In genomic region chr11:69604795-69605664, GRCm38 (mm10) we compare ENCODE assay signal across 8 mouse cellular contexts. TPM values are rescaled to one million over a fixed set of nuclear protein-coding genes. Genes with fewer than 3 reads are reported as not detected.
DNase-seq lines count a peak whose midpoint lies in the region; ATAC-seq and TF ChIP-seq lines count a peak whose summit lies in the region.

No protein-coding gene starts in this region.

- no peak for TF ChIP-seq POLR2A in ES-Bruce4 (IDR thresholded peaks at IDR 0.05; ENCODE audit: insufficient read depth, low read length)
- TF ChIP-seq POLR2A in cortical plate, adult 2 months (IDR thresholded peaks at IDR 0.05; ENCODE audit: extremely low read depth, insufficient read depth, low read length): peak; percentile 50; the same call in 1 of the 2 replicates

- H3K9ac ChIP-seq in ES-Bruce4 (ENCODE audit: low read depth, poor library complexity, severe bottlenecking): peak overlapping the region; percentile 55
- H3K9ac ChIP-seq in heart, embryonic 15.5 days: peak overlapping the region; percentile 78
- H3K9ac ChIP-seq in limb, embryonic 11.5 days (ENCODE audit: low read length): peak overlapping the region; percentile 67
- peak overlapping the region; percentile 90 for H3K9ac ChIP-seq in midbrain, postnatal 0 days (replicated peaks; ENCODE audit: low read length, poor library complexity, severe bottlenecking)

- H3K27ac ChIP-seq in ES-Bruce4 (ENCODE audit: insufficient read depth, low read length): no peak overlapping the region
- peak overlapping the region; percentile 95 for H3K27ac ChIP-seq in cortical plate, adult 2 months (ENCODE audit: insufficient read depth, low read length)
- peak overlapping the region; percentile 82 for H3K27ac ChIP-seq in heart, embryonic 15.5 days
- H3K27ac ChIP-seq in limb, embryonic 11.5 days (replicated peaks; ENCODE audit: low read depth, low read length): no peak overlapping the region
- H3K27ac ChIP-seq in midbrain, postnatal 0 days (ENCODE audit: low read depth, low read length): peak overlapping the region; percentile 90

- no peaks in the 10 kb centered on the region for H3K36me3 ChIP-seq in ES-Bruce4 (ENCODE audit: control insufficient read depth, insufficient read depth, low read length, poor library complexity, severe bottlenecking)
- H3K36me3 ChIP-seq in heart, embryonic 15.5 days: no peaks in the 10 kb centered on the region
- H3K36me3 ChIP-seq in limb, embryonic 11.5 days (ENCODE audit: control insufficient read depth, insufficient read depth, low read length): no peaks in the 10 kb centered on the region
- H3K36me3 ChIP-seq in midbrain, postnatal 0 days (ENCODE audit: insufficient read depth, low read length): peaks cover 26% of the 10 kb centered on the region

- no peaks in the 10 kb centered on the region for H3K9me3 ChIP-seq in ES-Bruce4 (replicated peaks; ENCODE audit: control insufficient read depth, insufficient read depth, low read length, poor library complexity, severe bottlenecking)
- H3K9me3 ChIP-seq in heart, embryonic 15.5 days (replicated peaks): no peaks in the 10 kb centered on the region
- no peaks in the 10 kb centered on the region for H3K9me3 ChIP-seq in limb, embryonic 11.5 days (ENCODE audit: control insufficient read depth, low read length)
- no peaks in the 10 kb centered on the region for H3K9me3 ChIP-seq in midbrain, postnatal 0 days (ENCODE audit: low read length)

- H3K4me3 ChIP-seq in ES-Bruce4 (ENCODE audit: low read depth, low read length): peak overlapping the region; percentile 69
- H3K4me3 ChIP-seq in cortical plate, adult 2 months (ENCODE audit: insufficient read depth, low read length): peak overlapping the region; percentile 61
- H3K4me3 ChIP-seq in heart, embryonic 15.5 days: peak overlapping the region; percentile 68
- H3K4me3 ChIP-seq in limb, embryonic 11.5 days (ENCODE audit: low read depth, low read length): peak overlapping the region; percentile 44
- peak overlapping the region; percentile 91 for H3K4me3 ChIP-seq in midbrain, postnatal 0 days (ENCODE audit: low read depth, low read length)

- peak overlapping the region; percentile 99 for H3K4me2 ChIP-seq in heart, embryonic 15.5 days
- H3K4me2 ChIP-seq in limb, embryonic 11.5 days (ENCODE audit: low read depth, severe bottlenecking): peak overlapping the region; percentile 99
- peak overlapping the region; percentile 80 for H3K4me2 ChIP-seq in midbrain, postnatal 0 days (ENCODE audit: low read depth, low read length, poor library complexity, severe bottlenecking)

- H3K27me3 ChIP-seq in ES-Bruce4 (ENCODE audit: control insufficient read depth, insufficient read depth, low read length, poor library complexity, severe bottlenecking): peaks cover 8% of the 10 kb centered on the region
- H3K27me3 ChIP-seq in heart, embryonic 15.5 days: no peaks in the 10 kb centered on the region
- peaks cover 11% of the 10 kb centered on the region; the same call in 1 of the 2 replicates for H3K27me3 ChIP-seq in limb, embryonic 11.5 days (ENCODE audit: control insufficient read depth, insufficient read depth, low read length)
- H3K27me3 ChIP-seq in midbrain, postnatal 0 days (ENCODE audit: insufficient read depth, low read length): no peaks in the 10 kb centered on the region

- TF ChIP-seq EP300 in ES-Bruce4 (IDR thresholded peaks at IDR 0.05; ENCODE audit: insufficient read depth, low read depth, low read length): no peak

- H3K4me1 ChIP-seq in ES-Bruce4 (ENCODE audit: control insufficient read depth, insufficient read depth, low read length): peaks cover 4% of the 10 kb centered on the region
- H3K4me1 ChIP-seq in cortical plate, adult 2 months (ENCODE audit: control insufficient read depth, insufficient read depth, low read length): peaks cover 1% of the 10 kb centered on the region; the same call in 1 of the 2 replicates
- peaks cover 55% of the 10 kb centered on the region for H3K4me1 ChIP-seq in heart, embryonic 15.5 days (replicated peaks)
- peaks cover 15% of the 10 kb centered on the region for H3K4me1 ChIP-seq in limb, embryonic 11.5 days (ENCODE audit: control insufficient read depth, insufficient read depth, low read length)
- H3K4me1 ChIP-seq in midbrain, postnatal 0 days (ENCODE audit: insufficient read depth, low read length): peaks cover 10% of the 10 kb centered on the region

- ATAC-seq in frontal cortex, adult (ENCODE audit: low TSS enrichment): 0 out of 2 replicates have a peak, but pooled peaks have one; percentile 33
- peak; percentile 45; the same call in 1 of the 2 replicates for ATAC-seq in heart, embryonic 15.5 days (replicated peaks; ENCODE audit: insufficient number of reproducible peaks, insufficient read depth, low FRiP score, low read depth)
- ATAC-seq in limb, embryonic 11.5 days (ENCODE audit: insufficient number of reproducible peaks, low FRiP score, low TSS enrichment, low read depth): 0 out of 2 replicates have a peak, but pooled peaks have one; percentile 11
- ATAC-seq in midbrain, postnatal 0 days (ENCODE audit: low FRiP score): peak; percentile 68

- no peak for DNase-seq in frontal cortex, postnatal 36 days (ENCODE audit: low spot score in 2 of 2)
- peak; percentile 43 for DNase-seq in limb, embryonic 11.5 days (ENCODE audit: low spot score)
- peak; percentile 73 for DNase-seq in midbrain, postnatal 0 days (ENCODE audit: low spot score)
- peak; percentile 16 for DNase-seq in thymus, postnatal 25 days

- WGBS in heart, embryonic 15.5 days: under 1% methylated on average over 73 of the region's 73 CpGs
- WGBS in limb, embryonic 11.5 days: under 1% methylated on average over 61 of the region's 73 CpGs
- 1% methylated on average over 57 of the region's 73 CpGs for WGBS in midbrain, postnatal 0 days

- TF ChIP-seq CTCF in ES-Bruce4 (IDR thresholded peaks at IDR 0.05; ENCODE audit: low read depth, low read length): no peak
- TF ChIP-seq CTCF in cortical plate, adult 2 months (IDR thresholded peaks at IDR 0.05; ENCODE audit: extremely low read depth, insufficient read depth, low read length): no peak
- TF ChIP-seq CTCF in midbrain, postnatal 0 days (IDR thresholded peaks at IDR 0.05): no peak

RNA-seq across cellular contexts. Expression of gene Atp1b2, which starts 0.7 kb away (rescaled TPM):
- 20.4 and 24.0 TPM in 2 replicates for polyA plus RNA-seq in ES-Bruce4 (2011; ENCODE audit: insufficient read depth, insufficient read length, low read depth, missing spikeins)
- polyA plus RNA-seq in cortical plate, adult 2 months (2012; rRNA removed): 362 and 374 TPM in 2 replicates
- polyA plus RNA-seq in heart, embryonic 15.5 days (2015; fragmentation: Nextera tagmentation; extraction: Ambion mirVana): 24.2 and 24.5 TPM in 2 replicates
- 4.5 and 4.9 TPM in 2 replicates for polyA plus RNA-seq in limb, embryonic 11.5 days (2014; fragmentation: Nextera tagmentation; extraction: Ambion mirVana)
- 145 and 161 TPM in 2 replicates for total RNA-seq in midbrain, postnatal 0 days (2014; rRNA removed)
- 167 and 175 TPM in 2 replicates for polyA plus RNA-seq in midbrain, postnatal 0 days (2015; fragmentation: Nextera tagmentation; extraction: Ambion mirVana)

RNA-seq across cellular contexts. Expression of gene Shbg, which starts 12.7 kb away (rescaled TPM):
- not detected in 2 replicates for polyA plus RNA-seq in ES-Bruce4 (2011; ENCODE audit: insufficient read depth, insufficient read length, low read depth, missing spikeins)
- polyA plus RNA-seq in cortical plate, adult 2 months (2012; rRNA removed): 0.06 and 0.08 TPM in 2 replicates
- polyA plus RNA-seq in heart, embryonic 15.5 days (2015; fragmentation: Nextera tagmentation; extraction: Ambion mirVana): 0.29 TPM in 1 of 2 replicates, not detected in the other
- polyA plus RNA-seq in limb, embryonic 11.5 days (2014; fragmentation: Nextera tagmentation; extraction: Ambion mirVana): not detected in 2 replicates
- not detected in 2 replicates for total RNA-seq in midbrain, postnatal 0 days (2014; rRNA removed)
- polyA plus RNA-seq in midbrain, postnatal 0 days (2015; fragmentation: Nextera tagmentation; extraction: Ambion mirVana): not detected in 2 replicates

RNA-seq across cellular contexts. Expression of gene Sat2, which starts 16.8 kb away (rescaled TPM):
- polyA plus RNA-seq in ES-Bruce4 (2011; ENCODE audit: insufficient read depth, insufficient read length, low read depth, missing spikeins): 9.1 and 9.6 TPM in 2 replicates
- 18.1 and 21.1 TPM in 2 replicates for polyA plus RNA-seq in cortical plate, adult 2 months (2012; rRNA removed)
- polyA plus RNA-seq in heart, embryonic 15.5 days (2015; fragmentation: Nextera tagmentation; extraction: Ambion mirVana): 14.3 and 16.7 TPM in 2 replicates
- polyA plus RNA-seq in limb, embryonic 11.5 days (2014; fragmentation: Nextera tagmentation; extraction: Ambion mirVana): 14.7 and 16.2 TPM in 2 replicates
- 10.5 and 13.3 TPM in 2 replicates for total RNA-seq in midbrain, postnatal 0 days (2014; rRNA removed)
- polyA plus RNA-seq in midbrain, postnatal 0 days (2015; fragmentation: Nextera tagmentation; extraction: Ambion mirVana): 29.6 and 29.9 TPM in 2 replicates

RNA-seq across cellular contexts. Expression of gene Trp53, which starts 24.9 kb away (rescaled TPM):
- 230 and 277 TPM in 2 replicates for polyA plus RNA-seq in ES-Bruce4 (2011; ENCODE audit: insufficient read depth, insufficient read length, low read depth, missing spikeins)
- polyA plus RNA-seq in cortical plate, adult 2 months (2012; rRNA removed): 33.9 and 35.1 TPM in 2 replicates
- polyA plus RNA-seq in heart, embryonic 15.5 days (2015; fragmentation: Nextera tagmentation; extraction: Ambion mirVana): 59.4 and 88.1 TPM in 2 replicates
- 250 and 254 TPM in 2 replicates for polyA plus RNA-seq in limb, embryonic 11.5 days (2014; fragmentation: Nextera tagmentation; extraction: Ambion mirVana)
- total RNA-seq in midbrain, postnatal 0 days (2014; rRNA removed): 29.5 and 34.5 TPM in 2 replicates
- polyA plus RNA-seq in midbrain, postnatal 0 days (2015; fragmentation: Nextera tagmentation; extraction: Ambion mirVana): 30.3 and 31.9 TPM in 2 replicates

RNA-seq across cellular contexts. Expression of gene Wrap53, which starts 25.0 kb away (rescaled TPM):
- 10.3 and 17.8 TPM in 2 replicates for polyA plus RNA-seq in ES-Bruce4 (2011; ENCODE audit: insufficient read depth, insufficient read length, low read depth, missing spikeins)
- 13.6 and 14.3 TPM in 2 replicates for polyA plus RNA-seq in cortical plate, adult 2 months (2012; rRNA removed)
- polyA plus RNA-seq in heart, embryonic 15.5 days (2015; fragmentation: Nextera tagmentation; extraction: Ambion mirVana): 13.3 and 17.0 TPM in 2 replicates
- 45.7 and 46.9 TPM in 2 replicates for polyA plus RNA-seq in limb, embryonic 11.5 days (2014; fragmentation: Nextera tagmentation; extraction: Ambion mirVana)
- total RNA-seq in midbrain, postnatal 0 days (2014; rRNA removed): 15.7 and 16.8 TPM in 2 replicates
- polyA plus RNA-seq in midbrain, postnatal 0 days (2015; fragmentation: Nextera tagmentation; extraction: Ambion mirVana): 12.6 and 14.2 TPM in 2 replicates

Comparison
In these comparisons a context has a peak if more than half of its experiments do, and no peak if none do; other contexts are left out.
1. ATAC-seq: peak in every context shown above with its lines; median percentile 68 in midbrain, postnatal 0 days; 45 in heart, embryonic 15.5 days; 33 in frontal cortex, adult; 11 in limb, embryonic 11.5 days.
2. DNase-seq: peak in limb, embryonic 11.5 days (single experiment), midbrain, postnatal 0 days (single experiment) and thymus, postnatal 25 days (single experiment); none in frontal cortex, postnatal 36 days (0 of 2).
3. H3K27ac ChIP-seq: peak in cortical plate, adult 2 months (single experiment), heart, embryonic 15.5 days (single experiment) and midbrain, postnatal 0 days (single experiment); none in ES-Bruce4 (single experiment) and limb, embryonic 11.5 days (single experiment).
4. Peak in every context shown above with its lines, with median percentiles within 50 percentile points of each other: H3K4me3 ChIP-seq, H3K9ac ChIP-seq and H3K4me2 ChIP-seq.